Mouse (Mus musculus) CD8-positive naive resting alpha-beta T cell, adult 57 days (primary cell): ENCODE data around the gene Prdm4. TPM values are rescaled to one million over a fixed set of nuclear protein-coding genes. Genes with fewer than 3 reads are reported as not detected.

Source experiments
- total RNA-seq: library from RNA; stranded (reverse); gene quantifications from one replicate; pipeline ENCODE4 v1.2.4, GENCODE M21; 2023

The Prdm4 gene
- total RNA-seq: 43.1 TPM

GRCm38 (mm10) chr10:85916498-85917309, at the start of gene Prdm4:
Prdm4 (minus strand) TSS chr10:85917142.

GRCm38 (mm10) chr10:85957464-85957950, 40.6 kb upstream of the Prdm4 start, which contains the start of gene Rtcb:
Rtcb (minus strand) TSS chr10:85957823.

GRCm38 (mm10) chr10:85927676-85928445, 10.9 kb upstream of the Prdm4 start, which contains the start of gene Ascl4:
Ascl4 (plus strand) TSS chr10:85927681.

Other genes with a start within 250 kb of the Prdm4 start
- gene Pwp1, start 87.6 kb downstream of the Prdm4 start, total RNA-seq: 22.7 TPM
- gene Ascl4, start 10.5 kb upstream of the Prdm4 start, total RNA-seq: not detected
- gene Rtcb, start 40.7 kb upstream of the Prdm4 start, total RNA-seq: 106 TPM
- gene Bpifc, start 94.8 kb upstream of the Prdm4 start, total RNA-seq: not detected
- 47.0 TPM for gene Fbxo7, start 104.8 kb upstream of the Prdm4 start, total RNA-seq